Mouse (Mus musculus) liver, embryonic 12.5 days (tissue): ENCODE results near the gene Pik3r1. TPM values are rescaled to one million over a fixed set of nuclear protein-coding genes. Genes with fewer than 3 reads are reported as not detected.

Source experiments
- ATAC-seq: fragments of 200-750 bp; cut with Nextera tagmentation; 2 replicates; pipeline ENCODE4 v1.8.0; 2017; ENCODE audit warnings: moderate number of reproducible peaks, mild to moderate bottlenecking, moderate library complexity
- H3K27ac ChIP-seq: fragments of 300-500 bp; sonication (generic); 2 replicates; pipeline ENCODE4 v1.5.1; 2016; ENCODE audit warnings: mild to moderate bottlenecking
- H3K27me3 ChIP-seq: fragments of 300-500 bp; sonication (generic); replicated peaks from 2 replicates; pipeline ENCODE4 v1.6.1; 2016; ENCODE audit warnings: mild to moderate bottlenecking, moderate library complexity
- H3K36me3 ChIP-seq: fragments of 300-500 bp; sonication (generic); 2 replicates; pipeline ENCODE4 v1.6.1; 2016; ENCODE audit warnings: mild to moderate bottlenecking, moderate library complexity
- H3K4me1 ChIP-seq: fragments of 300-500 bp; sonication (generic); 2 replicates; pipeline ENCODE4 v1.6.1; 2016
- H3K4me2 ChIP-seq: fragments of 300-500 bp; sonication (generic); 2 replicates; pipeline ENCODE4 v1.6.1; 2016; ENCODE audit warnings: mild to moderate bottlenecking, moderate library complexity
- H3K4me3 ChIP-seq: fragments of 300-500 bp; sonication (generic); 2 replicates; pipeline ENCODE4 v1.5.1; 2016; ENCODE audit warnings: mild to moderate bottlenecking, moderate library complexity
- H3K9ac ChIP-seq: fragments of 300-500 bp; sonication (generic); 2 replicates; pipeline ENCODE4 v1.6.1; 2016; ENCODE audit warnings: mild to moderate bottlenecking, moderate library complexity
- H3K9me3 ChIP-seq: fragments of 300-500 bp; sonication (generic); replicated peaks from 2 replicates; pipeline ENCODE4 v1.6.1; 2016; ENCODE audit warnings: mild to moderate bottlenecking, moderate library complexity
- WGBS: fragments of 180-500 bp; shearing (Covaris S2); methylation state at CpG from one replicate; pipeline ENCODE4 v1.1.7; 2016; ENCODE audit not compliant: insufficient replicate concordance; 5-methylcytosine and 5-hydroxymethylcytosine counted together
- polyA plus RNA-seq: library from polyadenylated mRNA; unstranded; fragments of >200 nt; fragmentation: Nextera tagmentation; extraction: Ambion mirVana; gene quantifications from 2 replicates; pipeline ENCODE4 v1.2.1, GENCODE M21; 2016

The Pik3r1 gene
- polyA plus RNA-seq, 1 experiment from 2014 or later: 17.2 TPM

- Histone ChIP-seq H3K27me3 (no peaks in the 10 kb centered on the region), H3K4me2 (no peak overlapping the region), H3K9me3 (no peaks in the 10 kb centered on the region), H3K4me3 (no peak overlapping the region), H3K9ac (no peak overlapping the region), H3K36me3 (no peaks in the 10 kb centered on the region), H3K27ac (no peak overlapping the region), H3K4me1 (no peaks in the 10 kb centered on the region)
- 49% methylated on average over 2 of the region's 2 CpGs for WGBS
- no peak for ATAC-seq
These were observed 126.4 kb downstream of the Pik3r1 start for GRCm38 (mm10) chr13:101641632-101642031.

GRCm38 (mm10) chr13:101635837-101636236 lies 132.2 kb downstream of the Pik3r1 start:
- Histone ChIP-seq H3K27ac (no peak overlapping the region), H3K4me1 (peaks cover 19% of the 10 kb centered on the region), H3K36me3 (no peaks in the 10 kb centered on the region), H3K27me3 (peaks cover 6% of the 10 kb centered on the region; the same call in 1 of the 2 replicates), H3K9me3 (no peaks in the 10 kb centered on the region), H3K9ac (no peak overlapping the region), H3K4me2 (no peak overlapping the region), H3K4me3 (no peak overlapping the region)
- peak; percentile 63 for ATAC-seq
- 38% methylated on average over 1 of the region's 1 CpGs for WGBS

- no peak overlapping the region for H3K27ac ChIP-seq
- H3K4me2 ChIP-seq: no peak overlapping the region
- H3K9ac ChIP-seq: no peak overlapping the region
- H3K4me3 ChIP-seq: no peak overlapping the region
- no peak for ATAC-seq
- peaks cover 6% of the 10 kb centered on the region; the same call in 1 of the 2 replicates for H3K27me3 ChIP-seq
- H3K4me1 ChIP-seq: peaks cover 19% of the 10 kb centered on the region
- no peaks in the 10 kb centered on the region for H3K9me3 ChIP-seq
- no peaks in the 10 kb centered on the region for H3K36me3 ChIP-seq
These were observed 133.6 kb downstream of the Pik3r1 start for GRCm38 (mm10) chr13:101634420-101634819.

- Histone ChIP-seq H3K27ac (no peak overlapping the region), H3K27me3 (peaks cover 6% of the 10 kb centered on the region; the same call in 1 of the 2 replicates), H3K9me3 (no peaks in the 10 kb centered on the region), H3K36me3 (no peaks in the 10 kb centered on the region), H3K9ac (no peak overlapping the region), H3K4me3 (no peak overlapping the region), H3K4me2 (no peak overlapping the region), H3K4me1 (peaks cover 19% of the 10 kb centered on the region)
- no peak for ATAC-seq
These were observed 134.4 kb downstream of the Pik3r1 start for GRCm38 (mm10) chr13:101633620-101634019.

GRCm38 (mm10) chr13:101632771-101633170 lies 135.2 kb downstream of the Pik3r1 start:
- no peak for ATAC-seq
- H3K36me3 ChIP-seq: no peaks in the 10 kb centered on the region
- H3K4me1 ChIP-seq: peaks cover 19% of the 10 kb centered on the region
- WGBS: 39% methylated on average over 4 of the region's 4 CpGs
- no peak overlapping the region for H3K4me2 ChIP-seq
- H3K9ac ChIP-seq: no peak overlapping the region
- H3K27me3 ChIP-seq: peaks cover 6% of the 10 kb centered on the region; the same call in 1 of the 2 replicates
- no peak overlapping the region for H3K27ac ChIP-seq
- no peaks in the 10 kb centered on the region for H3K9me3 ChIP-seq
- no peak overlapping the region for H3K4me3 ChIP-seq

- 80% methylated on average over 7 of the region's 7 CpGs for WGBS
- no peaks in the 10 kb centered on the region for H3K36me3 ChIP-seq
- H3K4me1 ChIP-seq: peaks cover 30% of the 10 kb centered on the region
- peaks cover 6% of the 10 kb centered on the region; the same call in 1 of the 2 replicates for H3K27me3 ChIP-seq
- H3K9me3 ChIP-seq: no peaks in the 10 kb centered on the region
- H3K9ac ChIP-seq: no peak overlapping the region
- no peak for ATAC-seq
- no peak overlapping the region for H3K4me2 ChIP-seq
- no peak overlapping the region for H3K27ac ChIP-seq
- H3K4me3 ChIP-seq: no peak overlapping the region
These were observed 136.5 kb downstream of the Pik3r1 start for GRCm38 (mm10) chr13:101631561-101631960.
